Comparison of ENCODE assay signal across 8 mouse cellular contexts in genomic region chrX:11629906-11630305, GRCm38 (mm10).
DNase-seq lines count a peak whose midpoint lies in the region; ATAC-seq lines count a peak whose summit lies in the region.
"Had no signal": no experiment of that assay in that cellular context is flagged by ENCODE, and none has a peak within 500 bp of the region (broad histone marks: within the 10 kb centered on the region; RNA-seq: fewer than 3 reads in every experiment).

No protein-coding gene starts in this region.

- DNase-seq in midbrain, embryonic 11.5 days (ENCODE audit: low spot score, missing footprints), result peak; percentile 87
- peak; percentile 43 to 51 for DNase-seq in kidney, postnatal 4 days
- DNase-seq in thymus, postnatal 10 days (ENCODE audit: low spot score in 2 of 2), result peak; percentile 20 to 37
- no peak for DNase-seq in right cerebral cortex, adult 2 months (ENCODE audit: low spot score in 2 of 2)

- no peaks in the 10 kb centered on the region for H3K36me3 ChIP-seq in midbrain, embryonic 11.5 days (ENCODE audit: control insufficient read depth, insufficient read depth, low read length)
- H3K36me3 ChIP-seq in midbrain, embryonic 13.5 days, result no peaks in the 10 kb centered on the region
- H3K36me3 ChIP-seq: limb, embryonic 15.5 days had no signal

- peaks cover 2% of the 10 kb centered on the region for H3K4me1 ChIP-seq in midbrain, embryonic 11.5 days (ENCODE audit: control insufficient read depth, insufficient read depth, low read length)
- H3K4me1 ChIP-seq in midbrain, embryonic 13.5 days (replicated peaks), result peaks cover 29% of the 10 kb centered on the region

- no peak for ATAC-seq in midbrain, embryonic 11.5 days (ENCODE audit: low FRiP score)
- ATAC-seq in midbrain, embryonic 13.5 days, result no peak
- ATAC-seq in activated CD4-positive, CD25-positive, alpha-beta regulatory T cell, adult 4 months, result peak; percentile 52
- ATAC-seq in common myeloid progenitor, adult 5-6 weeks (replicated peaks; ENCODE audit: low read depth, poor library complexity, severe bottlenecking), result peak; percentile 57

- H3K9me3 ChIP-seq in midbrain, embryonic 11.5 days (ENCODE audit: control insufficient read depth, low read length), result no peaks in the 10 kb centered on the region
- H3K9me3 ChIP-seq in midbrain, embryonic 13.5 days, result no peaks in the 10 kb centered on the region
- H3K9me3 ChIP-seq: limb, embryonic 15.5 days had no signal

- H3K27ac ChIP-seq in midbrain, embryonic 11.5 days (ENCODE audit: low read depth, low read length), result no peak overlapping the region
- H3K27ac ChIP-seq in midbrain, embryonic 13.5 days, result no peak overlapping the region
- H3K27ac ChIP-seq: limb, embryonic 15.5 days had no signal

- H3K4me3 ChIP-seq in midbrain, embryonic 11.5 days (ENCODE audit: low read depth, low read length), result no peak overlapping the region
- no peak overlapping the region for H3K4me3 ChIP-seq in midbrain, embryonic 13.5 days (replicated peaks)
- H3K4me3 ChIP-seq: limb, embryonic 15.5 days had no signal

- H3K9ac ChIP-seq in midbrain, embryonic 11.5 days (ENCODE audit: low read length), result no peak overlapping the region
- no peak overlapping the region for H3K9ac ChIP-seq in midbrain, embryonic 13.5 days (replicated peaks)
- H3K9ac ChIP-seq: limb, embryonic 15.5 days had no signal

- H3K27me3 ChIP-seq in midbrain, embryonic 11.5 days (ENCODE audit: control insufficient read depth, insufficient read depth, low read length), result no peaks in the 10 kb centered on the region; the same call in 1 of the 2 replicates
- H3K27me3 ChIP-seq in midbrain, embryonic 13.5 days, result peaks cover 19% of the 10 kb centered on the region; the same call in 1 of the 2 replicates

- H3K4me2 ChIP-seq in midbrain, embryonic 11.5 days, result no peak overlapping the region
- no peak overlapping the region for H3K4me2 ChIP-seq in midbrain, embryonic 13.5 days (replicated peaks)
- H3K4me2 ChIP-seq: limb, embryonic 15.5 days had no signal

- WGBS in midbrain, embryonic 11.5 days, result 8% methylated on average over 1 of the region's 1 CpGs
- WGBS in midbrain, embryonic 13.5 days, result 19% methylated on average over 1 of the region's 1 CpGs

Comparison
In these comparisons a context has a peak if more than half of its experiments do, and no peak if none do; other contexts are left out.
1. ATAC-seq: peak in activated CD4-positive, CD25-positive, alpha-beta regulatory T cell, adult 4 months (single experiment) and common myeloid progenitor, adult 5-6 weeks (single experiment); none in midbrain, embryonic 11.5 days (single experiment) and midbrain, embryonic 13.5 days (single experiment).
2. DNase-seq: peak in midbrain, embryonic 11.5 days (single experiment), kidney, postnatal 4 days (2 of 2) and thymus, postnatal 10 days (2 of 2); none in right cerebral cortex, adult 2 months (0 of 2).